Mouse (Mus musculus): ENCODE data around the gene Elp6. TPM values are rescaled to one million over a fixed set of nuclear protein-coding genes. Genes with fewer than 3 reads are reported as not detected.
"Not testable (repeated sequence)": the region's sequence is repeated elsewhere in the genome, so short reads cannot be mapped to it uniquely, and the experiment has no call there.

Elp6 gene
- total RNA-seq, 2 experiments from 2014 or later, result 12.1 to 14.3 TPM

DNA sequence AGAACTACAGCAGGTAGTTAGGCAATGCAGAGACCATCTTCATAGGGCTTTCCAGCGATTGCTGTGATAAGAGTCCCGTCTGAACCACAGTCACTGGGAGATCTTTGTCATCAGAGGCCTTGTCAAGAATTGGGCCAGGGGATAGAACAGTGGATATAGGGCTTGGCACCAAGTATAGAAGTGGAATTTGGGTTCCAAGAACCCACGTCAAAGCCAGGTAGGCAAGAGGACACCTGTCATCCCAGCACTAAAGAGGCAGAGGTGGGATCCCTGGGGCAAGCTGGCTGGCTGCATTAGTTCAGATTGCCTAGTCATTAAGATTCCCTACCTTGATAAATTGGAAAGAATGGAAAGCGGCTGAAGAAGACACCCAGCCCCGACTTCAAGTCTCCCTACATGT, 1.4 kb downstream of the Elp6 start:
- intact Hi-C loops (cut with DNase I), result no loop called here
- DNase-seq (ENCODE audit: low spot score in 2 of 2), result no peak

GRCm38 (mm10) chr9:110314706-110315105, 9.7 kb downstream of the Elp6 start:
- intact Hi-C loops (cut with DNase I), result no loop called here
- DNase-seq (ENCODE audit: low spot score in 2 of 2), result no peak

DNA sequence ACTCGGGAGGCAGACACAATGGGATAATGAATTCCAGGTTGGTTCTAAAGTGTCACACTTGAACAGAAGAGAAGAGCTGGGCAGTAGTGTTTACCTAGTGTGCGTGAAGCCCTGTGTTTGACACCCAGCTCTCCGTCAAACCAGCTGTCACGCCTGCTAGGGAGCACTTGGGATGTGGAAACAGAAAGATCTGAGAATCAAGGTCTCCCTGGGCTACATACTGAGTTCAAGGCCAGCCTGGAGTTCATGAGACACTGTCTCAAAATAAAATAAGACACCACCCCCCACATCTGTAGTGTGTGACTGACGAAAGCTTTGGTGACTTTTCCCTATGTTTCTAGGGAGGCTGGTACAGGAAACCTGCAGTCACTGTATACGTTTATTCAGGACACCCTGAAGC, 10.4 kb downstream of the Elp6 start:
- intact Hi-C loops (cut with DNase I), result no loop called here
- no peak for DNase-seq (ENCODE audit: low spot score in 2 of 2)

DNA sequence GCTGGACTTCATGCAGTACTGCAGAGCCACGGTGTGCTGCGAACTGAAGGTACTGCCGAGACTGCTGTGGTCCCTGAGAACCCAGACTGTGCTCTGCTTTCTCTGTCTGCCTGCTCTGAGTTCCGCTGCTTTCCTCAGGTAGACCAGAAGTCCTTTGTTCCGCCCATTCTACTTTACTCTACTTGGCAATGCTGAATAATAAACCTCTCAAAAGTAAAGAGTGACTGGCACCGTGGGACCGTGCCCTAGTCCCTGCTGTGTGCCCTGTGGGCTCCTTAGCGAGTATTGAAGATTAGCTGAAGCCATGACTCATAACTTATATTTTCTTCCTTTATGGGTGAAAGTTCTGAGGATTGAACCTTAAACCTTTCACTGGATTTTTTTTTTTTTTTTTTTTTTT, 10.9 kb downstream of the Elp6 start:
- intact Hi-C loops (cut with DNase I), result no loop called here
- no peak for DNase-seq (ENCODE audit: low spot score in 2 of 2)

- intact Hi-C loops (cut with DNase I), result no loop called here
- DNase-seq (ENCODE audit: low spot score in 2 of 2), result no peak
Observed at GRCm38 (mm10) chr9:110316503-110316902, 11.5 kb downstream of the Elp6 start.

DNA sequence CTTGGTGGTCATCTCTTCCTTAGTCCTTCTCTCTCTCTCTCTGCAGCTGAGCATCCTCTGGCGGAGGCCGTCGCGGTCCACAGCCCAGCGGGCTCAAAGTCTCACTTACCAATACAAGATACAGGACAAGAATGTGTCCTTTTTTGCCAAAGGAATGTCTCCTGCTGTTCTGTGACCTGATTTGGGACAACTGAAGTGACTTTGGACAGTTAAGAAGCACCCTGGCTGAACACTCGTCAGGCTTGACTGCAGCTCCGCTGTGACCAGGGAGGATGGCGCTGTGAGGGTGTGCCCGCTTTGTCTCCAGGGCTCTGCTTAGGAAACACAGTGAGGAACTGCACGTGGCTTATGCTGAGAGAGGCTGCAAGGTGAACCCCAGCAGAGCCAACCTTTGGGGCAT, 15.8 kb downstream of the Elp6 start:
- intact Hi-C loops (cut with DNase I), result no loop called here
- DNase-seq (ENCODE audit: low spot score in 2 of 2), result no peak

GRCm38 (mm10) chr9:110322972-110323371, 18.0 kb downstream of the Elp6 start:
- intact Hi-C loops (cut with DNase I), result no loop called here
- DNase-seq (ENCODE audit: low spot score in 2 of 2), result no peak

DNA sequence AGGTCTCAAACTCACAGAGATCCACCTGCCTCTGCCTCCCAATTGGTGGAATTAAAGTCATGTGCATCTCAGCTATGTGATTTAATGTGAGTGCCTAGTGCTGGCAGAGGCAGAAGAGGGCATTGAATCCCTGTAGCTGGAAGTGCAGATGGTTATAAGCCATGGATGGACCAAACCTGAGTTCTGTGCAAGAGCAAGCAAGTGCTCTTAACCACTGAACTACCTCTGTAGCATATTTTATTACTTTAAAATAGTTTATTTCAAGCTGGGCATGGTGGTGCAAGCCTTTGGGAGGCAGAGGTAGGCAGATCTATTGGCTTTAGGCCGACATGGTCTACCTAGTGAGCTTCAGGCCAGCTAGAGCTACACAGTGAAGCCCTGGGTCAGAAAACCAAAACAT, 19.2 kb downstream of the Elp6 start:
- no peak for DNase-seq (ENCODE audit: low spot score in 2 of 2)
- intact Hi-C loops (cut with DNase I), result no loop called here

- intact Hi-C loops (cut with DNase I), result no loop called here
- DNase-seq (ENCODE audit: low spot score in 2 of 2), result no peak
Observed at GRCm38 (mm10) chr9:110328178-110328577, 23.2 kb downstream of the Elp6 start.

GRCm38 (mm10) chr9:110328946-110329630, 24.1 kb downstream of the Elp6 start:
- DNase-seq (ENCODE audit: low spot score in 2 of 2), result no peak
- intact Hi-C loops (cut with DNase I), result no loop called here

- DNase-seq (ENCODE audit: low spot score in 2 of 2), result no peak
- intact Hi-C loops (cut with DNase I), result no loop called here
Observed at GRCm38 (mm10) chr9:110329655-110330054, 24.7 kb downstream of the Elp6 start.

DNA sequence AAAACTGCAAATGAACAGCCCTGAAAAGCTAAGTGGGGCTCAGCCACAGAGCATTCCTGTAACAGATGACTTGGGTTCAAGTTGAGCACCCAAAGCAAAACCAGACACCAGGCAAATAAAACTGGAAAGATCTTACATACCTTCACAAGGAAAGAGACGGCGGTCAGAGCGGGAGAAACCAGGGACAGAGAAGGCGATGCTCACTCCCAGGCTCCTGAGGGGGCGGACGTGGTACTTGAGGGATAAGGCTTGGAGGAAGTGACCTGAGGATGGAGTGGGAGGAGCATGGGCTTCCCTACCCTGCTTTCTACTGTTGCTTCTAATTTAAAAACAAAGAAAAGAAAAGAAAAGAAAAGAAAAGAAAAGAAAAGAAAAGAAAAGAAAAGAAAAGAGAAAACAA, 25.4 kb downstream of the Elp6 start:
- intact Hi-C loops (cut with DNase I), result no loop called here

DNA sequence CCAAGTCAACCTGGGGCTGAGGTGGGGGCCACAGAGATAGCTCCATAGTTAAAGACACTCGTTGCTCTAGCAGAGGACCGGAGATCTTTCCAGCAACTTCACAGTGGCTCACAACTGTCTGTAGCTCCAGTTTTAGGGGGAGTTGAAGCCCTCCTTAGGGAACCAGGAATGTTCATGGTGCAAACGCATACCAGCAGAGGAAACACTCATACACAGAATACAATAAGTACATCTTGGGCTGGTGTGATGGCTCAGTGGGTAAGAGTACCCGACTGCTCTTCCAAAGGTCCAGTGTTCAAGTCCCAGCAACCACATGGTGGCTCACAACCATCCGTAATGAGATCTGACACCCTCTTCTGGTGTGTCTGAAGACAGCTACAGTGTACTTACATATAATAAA, 25.9 kb downstream of the Elp6 start:
- intact Hi-C loops (cut with DNase I), result not testable (repeated sequence)

More for the DNA sequence above, 25.4 kb downstream of the Elp6 start:
- no peak for DNase-seq (ENCODE audit: low spot score in 2 of 2)

DNA sequence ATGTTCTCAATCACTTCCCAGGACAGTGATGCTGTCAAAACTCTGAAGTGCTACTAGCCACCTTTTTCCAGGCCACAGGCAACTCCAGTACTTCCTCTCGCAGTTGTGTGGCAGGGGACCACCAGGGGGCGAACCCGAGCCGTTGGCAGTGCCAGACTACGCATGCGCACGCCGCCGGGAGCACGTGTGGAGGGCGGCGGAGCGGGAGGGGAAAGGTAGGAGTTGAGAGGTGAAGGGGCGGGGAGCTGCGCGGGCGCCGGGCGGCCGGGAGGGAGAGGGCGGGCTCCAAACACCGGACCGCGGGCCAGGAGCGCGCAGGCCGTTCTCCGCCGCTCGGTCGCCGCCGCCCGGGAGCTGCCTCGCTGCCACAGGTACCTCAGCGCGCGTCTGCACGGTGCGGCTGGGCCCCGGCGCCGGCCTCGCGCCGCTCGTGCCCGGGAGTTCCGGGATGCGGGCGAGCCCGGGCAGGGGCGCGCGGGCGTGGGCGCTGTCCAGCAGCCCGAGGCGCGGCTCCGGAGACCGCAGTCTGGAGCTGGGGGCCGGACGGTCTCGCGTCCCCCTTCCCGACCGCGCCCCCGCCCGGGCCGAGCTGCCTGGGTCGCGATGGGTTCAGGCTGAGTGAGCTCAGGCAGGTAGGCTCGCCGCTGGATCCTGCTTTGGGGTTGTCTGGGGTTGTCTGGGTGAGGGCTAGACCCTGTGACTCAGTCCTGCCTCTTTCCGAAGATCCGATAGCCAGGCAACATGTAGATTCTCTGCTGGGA, 28.3 kb downstream of the Elp6 start, which contains the start of gene Scap:
Scap (plus strand) TSS at position 154 of the 761 bp plus-strand sequence.
- intact Hi-C loops (cut with DNase I), result no loop called here
- peak; percentile 95 to 98 for DNase-seq (ENCODE audit: low spot score in 2 of 2)

More for the DNA sequence above, 25.9 kb downstream of the Elp6 start:
- DNase-seq (ENCODE audit: low spot score in 2 of 2), result not testable (repeated sequence)

- intact Hi-C loops (cut with DNase I), result no loop called here
- DNase-seq (ENCODE audit: low spot score in 2 of 2), result no peak
Observed at GRCm38 (mm10) chr9:110333896-110334259, 28.9 kb downstream of the Elp6 start.

DNA sequence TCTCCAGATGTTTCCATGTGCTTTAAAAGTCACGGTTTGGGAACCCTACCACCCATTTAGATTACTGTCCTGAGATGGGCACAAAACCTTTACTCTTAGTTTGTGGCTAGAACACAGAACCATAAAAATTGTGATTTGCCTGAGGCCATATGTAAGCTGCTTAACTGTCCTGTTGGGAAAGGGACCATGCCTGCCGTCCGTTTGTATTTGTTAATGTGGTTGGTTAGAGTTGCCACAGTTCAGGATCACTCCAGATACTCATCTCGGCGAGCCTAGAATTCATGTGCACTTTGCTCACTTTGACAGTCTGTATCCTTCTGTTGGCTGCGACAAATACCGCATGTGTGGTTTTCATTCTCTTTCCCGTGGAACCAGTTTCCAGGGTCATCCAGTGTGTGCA, 29.9 kb downstream of the Elp6 start:
- intact Hi-C loops (cut with DNase I), result no loop called here
- DNase-seq (ENCODE audit: low spot score in 2 of 2), result no peak

DNA sequence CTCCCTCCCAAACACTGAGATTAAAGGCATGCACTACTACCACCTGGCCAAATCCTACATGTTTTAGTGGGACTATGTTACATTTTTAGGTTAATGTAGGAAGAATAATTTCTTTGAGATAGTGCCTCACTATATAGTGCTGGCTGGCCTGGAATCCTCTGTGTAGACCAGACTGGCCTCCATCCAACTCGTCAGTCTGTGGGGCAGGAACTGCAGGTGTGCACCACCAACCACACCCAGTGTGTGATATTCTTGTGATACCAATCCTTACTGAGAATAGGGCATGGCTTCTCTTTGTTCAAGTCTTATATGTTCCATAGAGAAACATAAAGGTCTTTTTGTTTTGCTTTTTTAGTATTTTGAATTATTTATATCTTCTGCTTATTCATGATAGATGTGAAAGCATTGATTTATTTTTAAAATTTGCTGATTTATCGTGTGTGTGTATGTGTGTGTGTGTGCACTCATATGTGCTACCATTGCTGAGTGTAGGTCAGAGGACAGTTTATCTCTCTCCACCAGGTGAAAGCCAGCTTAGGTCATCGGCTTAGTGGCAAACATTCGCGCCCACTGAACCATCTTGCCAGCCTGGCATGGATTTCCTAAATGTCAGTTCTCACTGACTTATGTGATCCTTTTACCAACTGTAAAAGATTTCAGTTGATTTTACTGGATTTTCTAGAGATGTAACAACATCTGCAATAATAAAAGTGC, 35.2 kb downstream of the Elp6 start:
- DNase-seq (ENCODE audit: low spot score in 2 of 2), result no peak
- intact Hi-C loops (cut with DNase I), result no loop called here

GRCm38 (mm10) chr9:110342008-110342407, 37.0 kb downstream of the Elp6 start:
- intact Hi-C loops (cut with DNase I), result no loop called here
- DNase-seq (ENCODE audit: low spot score in 2 of 2), result peak; percentile 23 to 30

GRCm38 (mm10) chr9:110343805-110344204, 38.8 kb downstream of the Elp6 start:
- DNase-seq (ENCODE audit: low spot score in 2 of 2), result no peak
- intact Hi-C loops (cut with DNase I), result no loop called here

DNA sequence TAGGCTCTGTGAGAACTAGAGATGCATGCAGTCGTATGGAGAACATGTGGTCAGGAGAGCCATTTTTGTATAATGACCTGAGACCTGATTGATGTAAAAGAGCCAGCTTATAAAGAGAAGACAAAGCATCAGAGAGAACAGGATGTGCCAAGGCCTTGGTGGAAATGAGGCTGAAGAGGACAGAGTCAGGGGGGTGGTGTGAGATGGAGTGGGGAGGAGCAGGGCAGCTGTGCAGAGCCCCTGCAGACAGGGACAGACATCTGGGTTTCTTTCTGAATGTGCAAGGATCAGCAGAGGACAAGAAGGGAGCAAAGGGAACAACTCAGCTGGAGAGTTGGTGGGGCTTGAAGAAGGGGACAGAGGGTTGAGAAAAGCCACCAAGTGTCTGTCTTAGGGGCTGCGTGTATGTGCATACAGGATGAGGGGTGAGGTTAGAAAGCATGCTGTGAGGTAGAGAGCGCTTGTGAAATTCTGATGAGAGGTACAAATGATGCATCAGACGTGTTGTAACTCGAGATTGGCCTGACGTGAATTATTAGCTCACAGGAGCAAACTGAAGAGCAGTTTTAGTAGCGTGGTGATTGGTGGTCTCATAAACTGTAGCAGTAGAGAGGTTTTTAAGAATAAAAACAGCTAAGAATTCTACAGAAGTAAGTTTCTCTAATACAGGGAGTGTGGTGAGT, 40.2 kb downstream of the Elp6 start:
- intact Hi-C loops (cut with DNase I), result no loop called here
- DNase-seq (ENCODE audit: low spot score in 2 of 2), result no peak
